Mouse (Mus musculus) lung, postnatal 0 days (tissue): ENCODE measurements around the gene Mcm2. TPM values are rescaled to one million over a fixed set of nuclear protein-coding genes. Genes with fewer than 3 reads are reported as not detected.

Source experiments
- ATAC-seq: fragments of 200-750 bp; cut with Nextera tagmentation; 2 replicates; pipeline ENCODE4 v1.8.0; 2017; ENCODE audit warnings: moderate library complexity
- DNase-seq: peaks from one replicate; pipeline ENCODE4 v3.0.0-alpha.2; 2016; ENCODE audit warnings: low spot score
- H3K27ac ChIP-seq: fragments of 300-500 bp; sonication (generic); 2 replicates; pipeline ENCODE4 v1.5.1; 2014; ENCODE audit warnings: antibody characterized with exemption, mild to moderate bottlenecking, low read length, mixed read lengths
- H3K27me3 ChIP-seq: fragments of 300-500 bp; sonication (generic); replicated peaks from 2 replicates; pipeline ENCODE4 v1.6.1; 2014; ENCODE audit warnings: low read length, mixed read lengths; ENCODE audit not compliant: insufficient read depth
- H3K36me3 ChIP-seq: fragments of 300-500 bp; sonication (generic); 2 replicates; pipeline ENCODE4 v1.6.1; 2014; ENCODE audit warnings: low read length, mixed read lengths; ENCODE audit not compliant: insufficient read depth
- H3K4me1 ChIP-seq: fragments of 300-500 bp; sonication (generic); 2 replicates; pipeline ENCODE4 v1.6.1; 2014; ENCODE audit warnings: antibody characterized with exemption, low read depth, low read length, mixed read lengths; ENCODE audit not compliant: insufficient read depth
- H3K4me2 ChIP-seq: fragments of 300-500 bp; sonication (generic); replicated peaks from 2 replicates; pipeline ENCODE4 v1.6.1; 2014; ENCODE audit warnings: low read depth, mild to moderate bottlenecking, low read length, moderate library complexity, mixed read lengths
- H3K4me3 ChIP-seq: fragments of 300-500 bp; sonication (generic); 2 replicates; pipeline ENCODE4 v1.5.1; 2014; ENCODE audit warnings: low read depth, low read length
- H3K9ac ChIP-seq: fragments of 300-500 bp; sonication (generic); replicated peaks from 2 replicates; pipeline ENCODE4 v1.6.1; 2014; ENCODE audit warnings: low read depth, mild to moderate bottlenecking
- H3K9me3 ChIP-seq: fragments of 300-500 bp; sonication (generic); 2 replicates; pipeline ENCODE4 v1.6.1; 2016; ENCODE audit warnings: low read length, mixed read lengths
- CTCF ChIP-seq: IDR thresholded peaks from 2 replicates; pipeline ENCODE4 v1.5.1; 2016; ENCODE audit warnings: antibody characterized with exemption, mild to moderate bottlenecking
- EP300 ChIP-seq: IDR thresholded peaks from 2 replicates; pipeline ENCODE4 v1.6.1; 2016; ENCODE audit warnings: antibody characterized with exemption, mild to moderate bottlenecking, control low read depth
- WGBS: fragments of 180-500 bp; shearing (Covaris S2); extraction: QIAGEN DNeasy Blood & Tissue Kit; methylation state at CpG from one replicate; pipeline ENCODE4 v1.1.7; 2014; 5-methylcytosine and 5-hydroxymethylcytosine counted together
- polyA plus RNA-seq: library from polyadenylated mRNA; unstranded; fragments of >200 nt; fragmentation: Nextera tagmentation; extraction: Ambion mirVana; gene quantifications from 2 replicates; pipeline ENCODE4 v1.2.1, GENCODE M21; 2015

Mcm2 gene
- polyA plus RNA-seq, 1 experiment from 2014 or later: 14.5 TPM

GRCm38 (mm10) chr6:88924502-88925275, 26.1 kb upstream of the Mcm2 start:
- H3K4me2 ChIP-seq: no peak overlapping the region
- H3K36me3 ChIP-seq: no peaks in the 10 kb centered on the region
- WGBS: 4% methylated on average over 5 of the region's 5 CpGs
- no peaks in the 10 kb centered on the region for H3K27me3 ChIP-seq
- no peak overlapping the region for H3K4me3 ChIP-seq
- peak; percentile 94 for TF ChIP-seq EP300
- no peak for TF ChIP-seq CTCF
- ATAC-seq (peak; percentile 91), DNase-seq (peak; percentile 96)
- peaks cover 32% of the 10 kb centered on the region for H3K4me1 ChIP-seq
- H3K27ac ChIP-seq: peak overlapping the region; percentile 88
- no peak overlapping the region for H3K9ac ChIP-seq
- H3K9me3 ChIP-seq: no peaks in the 10 kb centered on the region

DNA sequence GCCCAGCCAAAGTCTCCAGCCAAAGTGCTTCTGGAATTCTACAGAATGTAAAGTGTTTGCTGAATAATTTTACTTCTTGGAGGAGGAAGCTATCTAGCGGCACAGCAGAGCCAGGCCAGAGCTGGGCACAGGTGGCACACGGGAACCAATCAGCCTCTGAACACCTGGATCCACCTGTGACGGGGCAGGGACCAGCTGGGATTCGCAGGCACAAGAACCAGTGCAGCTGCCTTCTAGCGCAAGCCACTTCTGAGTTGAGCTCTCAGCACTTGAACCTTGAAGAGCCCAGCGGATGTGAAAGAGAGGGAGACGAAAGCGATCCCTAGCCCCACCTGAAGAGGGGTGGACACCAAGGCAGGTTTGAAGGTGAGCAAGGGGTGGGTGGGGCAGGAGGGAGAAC, 20.2 kb upstream of the Mcm2 start:
- 38% methylated on average over 8 of the region's 8 CpGs for WGBS
- peaks cover under 1% of the 10 kb centered on the region; the same call in 1 of the 2 replicates for H3K4me1 ChIP-seq
- DNase-seq (peak; percentile 62), ATAC-seq (peak; percentile 82)
- H3K9me3 ChIP-seq: no peaks in the 10 kb centered on the region
- no peaks in the 10 kb centered on the region for H3K27me3 ChIP-seq
- H3K9ac ChIP-seq: no peak overlapping the region
- H3K4me3 ChIP-seq: no peak overlapping the region
- no peak for TF ChIP-seq EP300
- TF ChIP-seq CTCF: no peak
- no peak overlapping the region for H3K27ac ChIP-seq
- no peaks in the 10 kb centered on the region for H3K36me3 ChIP-seq
- 0 out of 2 replicates have a peak overlapping the region, but pooled peaks have one; percentile 19 for H3K4me2 ChIP-seq

DNA sequence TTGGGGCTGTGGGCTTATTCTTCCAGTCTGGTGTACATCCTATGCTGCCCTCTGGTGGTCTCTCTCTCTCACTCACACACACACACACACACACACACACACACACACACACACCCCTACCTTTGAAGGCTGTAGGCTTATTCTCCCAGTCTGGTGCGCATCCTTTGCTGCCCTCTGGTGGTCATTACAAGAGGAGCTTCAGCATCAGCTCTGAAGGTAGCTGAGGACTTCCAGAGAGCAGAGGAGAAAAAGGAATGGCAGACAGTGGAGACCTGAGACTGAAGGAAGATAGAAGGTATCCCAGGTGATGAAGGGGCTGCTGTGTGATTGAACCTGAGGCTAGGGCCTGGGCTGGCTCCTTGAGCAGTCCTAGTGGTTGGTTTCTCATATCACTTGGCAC, 17.6 kb upstream of the Mcm2 start:
- no peak for ATAC-seq
- no peak overlapping the region for H3K4me3 ChIP-seq

DNA sequence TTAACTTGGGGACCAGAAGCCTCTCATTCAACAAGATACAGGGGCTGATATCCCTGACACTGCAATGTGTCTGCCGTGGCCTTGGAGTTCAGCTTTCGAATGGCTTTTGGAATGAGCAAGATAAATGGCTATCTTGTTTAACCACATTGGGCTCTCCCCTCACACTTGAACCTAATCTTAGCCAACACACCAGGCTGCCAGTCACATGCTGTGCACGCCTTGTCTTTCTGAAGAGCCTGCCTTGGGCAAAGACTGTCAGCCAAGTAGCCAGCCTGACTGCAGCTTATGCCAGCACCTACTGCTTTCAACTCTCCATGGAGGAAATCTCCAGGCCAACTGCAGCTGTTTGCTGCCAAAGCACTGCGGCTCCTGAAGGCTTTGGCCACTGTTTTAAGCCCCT, 16.9 kb upstream of the Mcm2 start:
- H3K4me1 ChIP-seq: no peaks in the 10 kb centered on the region
- no peak overlapping the region for H3K9ac ChIP-seq
- DNase-seq (no peak), ATAC-seq (no peak)
- no peaks in the 10 kb centered on the region for H3K9me3 ChIP-seq
- no peak overlapping the region for H3K27ac ChIP-seq
- H3K36me3 ChIP-seq: peaks cover 15% of the 10 kb centered on the region; the same call in 1 of the 2 replicates
- 58% methylated on average over 4 of the region's 4 CpGs for WGBS
- no peak for TF ChIP-seq CTCF
- TF ChIP-seq EP300: no peak
- H3K27me3 ChIP-seq: no peaks in the 10 kb centered on the region
- H3K4me3 ChIP-seq: no peak overlapping the region
- no peak overlapping the region for H3K4me2 ChIP-seq

More for the DNA sequence above, 17.6 kb upstream of the Mcm2 start:
- peak; percentile 55 for DNase-seq
- no peak overlapping the region for H3K4me2 ChIP-seq
- no peaks in the 10 kb centered on the region for H3K4me1 ChIP-seq
- no peaks in the 10 kb centered on the region for H3K9me3 ChIP-seq
- WGBS: 55% methylated on average over 1 of the region's 1 CpGs
- no peaks in the 10 kb centered on the region for H3K27me3 ChIP-seq
- TF ChIP-seq EP300 (no peak), CTCF (peak; percentile 89)
- H3K9ac ChIP-seq: no peak overlapping the region
- H3K36me3 ChIP-seq: 0 out of 2 replicates have a peak, but pooled peaks cover 10% of the 10 kb centered on the region
- no peak overlapping the region for H3K27ac ChIP-seq

DNA sequence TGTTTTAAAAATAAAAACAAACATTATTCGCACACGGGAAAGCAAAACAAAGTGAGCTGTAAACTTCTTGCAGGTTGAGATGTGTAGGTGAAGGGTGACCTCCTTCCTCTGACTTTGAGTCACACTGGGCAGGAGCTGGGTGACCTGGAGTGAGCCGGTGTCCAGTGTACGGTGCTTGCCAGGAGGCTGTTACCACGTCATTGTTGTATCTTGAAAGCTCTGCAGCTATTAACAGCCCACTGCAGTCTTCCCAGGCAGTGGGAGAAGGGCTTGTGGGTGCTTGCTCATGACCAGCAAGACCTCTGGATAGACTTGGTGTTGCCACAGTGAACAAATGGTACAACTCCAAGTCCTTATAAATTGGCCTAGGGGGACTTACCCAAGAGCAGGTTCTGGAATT, 16.2 kb upstream of the Mcm2 start:
- WGBS: 69% methylated on average over 5 of the region's 5 CpGs
- no peak overlapping the region for H3K27ac ChIP-seq

GRCm38 (mm10) chr6:88913440-88913839, 14.9 kb upstream of the Mcm2 start:
- ATAC-seq (0 out of 2 replicates have a peak, but pooled peaks have one; percentile 30), DNase-seq (no peak)
- no peaks in the 10 kb centered on the region for H3K9me3 ChIP-seq
- no peak overlapping the region for H3K4me2 ChIP-seq
- TF ChIP-seq EP300 (no peak), CTCF (no peak)
- no peak overlapping the region for H3K4me3 ChIP-seq
- H3K4me1 ChIP-seq: no peaks in the 10 kb centered on the region
- no peaks in the 10 kb centered on the region for H3K27me3 ChIP-seq
- H3K9ac ChIP-seq: no peak overlapping the region
- peaks cover 26% of the 10 kb centered on the region; the same call in 1 of the 2 replicates for H3K36me3 ChIP-seq
- no peak overlapping the region for H3K27ac ChIP-seq

More for the DNA sequence above, 16.2 kb upstream of the Mcm2 start:
- ATAC-seq (no peak), DNase-seq (no peak)
- Histone ChIP-seq H3K27me3 (no peaks in the 10 kb centered on the region), H3K9me3 (no peaks in the 10 kb centered on the region), H3K9ac (no peak overlapping the region), H3K36me3 (peaks cover 21% of the 10 kb centered on the region; the same call in 1 of the 2 replicates), H3K4me2 (no peak overlapping the region), H3K4me3 (no peak overlapping the region), H3K4me1 (no peaks in the 10 kb centered on the region)
- no peak for TF ChIP-seq EP300
- TF ChIP-seq CTCF: no peak
